In the genomic region with DNA sequence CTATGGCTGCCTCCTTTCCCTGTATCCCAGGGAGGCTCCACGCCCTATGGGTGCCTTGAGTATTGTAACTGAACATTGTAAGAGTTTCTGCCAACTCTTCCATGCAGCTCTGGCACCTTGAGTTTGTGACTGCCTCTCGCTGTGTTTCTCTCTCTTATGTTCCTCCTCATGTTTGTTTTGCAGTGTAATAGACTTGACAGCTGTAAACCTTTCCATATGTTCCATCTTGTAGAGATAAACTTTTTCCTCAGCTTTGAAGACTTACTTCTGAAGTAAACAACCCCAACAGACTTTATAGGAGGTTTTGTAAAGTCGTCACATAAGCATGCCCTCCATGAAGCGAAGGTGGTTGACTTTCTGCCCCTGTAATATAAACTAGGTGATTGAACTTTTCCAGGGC, we compare ENCODE assay signal across 29 mouse cellular contexts.
A peak's percentile ranks its signal among the peaks of the same experiment; 100 is the strongest.
DNase-seq lines count a peak whose midpoint lies in the region; ATAC-seq and TF ChIP-seq lines count a peak whose summit lies in the region.
"Had no signal": no experiment of that assay in that cellular context is flagged by ENCODE, and none has a peak within 500 bp of the region (broad histone marks: within the 10 kb centered on the region; RNA-seq: fewer than 3 reads in every experiment).

No protein-coding gene starts in this region.

- no peak overlapping the region for H3K9ac ChIP-seq in kidney, embryonic 15.5 days
- H3K9ac ChIP-seq in lung, embryonic 15.5 days, result no peak overlapping the region
- no peak overlapping the region for H3K9ac ChIP-seq in limb, embryonic 14.5 days (ENCODE audit: low read depth, low read length, severe bottlenecking)
- no peak overlapping the region for H3K9ac ChIP-seq in hindbrain, postnatal 0 days (replicated peaks; ENCODE audit: low read length)
- H3K9ac ChIP-seq in hindbrain, embryonic 11.5 days (ENCODE audit: low read depth, low read length), result no peak overlapping the region
- H3K9ac ChIP-seq: intestine, embryonic 15.5 days; liver, embryonic 12.5 days; liver, postnatal 0 days; midbrain, embryonic 15.5 days; neural tube, embryonic 15.5 days had no signal

- H3K4me1 ChIP-seq in kidney, embryonic 15.5 days, result peaks cover 12% of the 10 kb centered on the region
- H3K4me1 ChIP-seq in kidney, adult 2 months (ENCODE audit: control insufficient read depth, insufficient read depth, low read length), result no peaks in the 10 kb centered on the region
- H3K4me1 ChIP-seq in lung, embryonic 15.5 days, result peaks cover 36% of the 10 kb centered on the region
- H3K4me1 ChIP-seq in limb, embryonic 14.5 days (ENCODE audit: control insufficient read depth, insufficient read depth, low read length), result peaks cover 13% of the 10 kb centered on the region
- H3K4me1 ChIP-seq in hindbrain, postnatal 0 days (ENCODE audit: insufficient read depth, low read length), result no peaks in the 10 kb centered on the region
- no peaks in the 10 kb centered on the region for H3K4me1 ChIP-seq in hindbrain, embryonic 11.5 days (replicated peaks; ENCODE audit: control insufficient read depth, insufficient read depth, low read length)
- H3K4me1 ChIP-seq: liver, embryonic 12.5 days; midbrain, embryonic 15.5 days; neural tube, embryonic 15.5 days had no signal

- no peak overlapping the region for H3K4me2 ChIP-seq in kidney, embryonic 15.5 days
- H3K4me2 ChIP-seq in lung, embryonic 15.5 days, result no peak overlapping the region
- H3K4me2 ChIP-seq in limb, embryonic 14.5 days (replicated peaks; ENCODE audit: low read depth, low read length, severe bottlenecking), result no peak overlapping the region
- no peak overlapping the region for H3K4me2 ChIP-seq in hindbrain, postnatal 0 days (ENCODE audit: low read depth, low read length)
- no peak overlapping the region for H3K4me2 ChIP-seq in hindbrain, embryonic 11.5 days (replicated peaks; ENCODE audit: low read depth, low read length)
- H3K4me2 ChIP-seq: intestine, embryonic 15.5 days; liver, embryonic 12.5 days; midbrain, embryonic 15.5 days; neural tube, embryonic 15.5 days had no signal

- no peak for TF ChIP-seq POLR2A in kidney, adult 2 months (IDR thresholded peaks at IDR 0.05; ENCODE audit: low read depth, low read length)
- no peak for TF ChIP-seq POLR2A in limb, embryonic 14.5 days (IDR thresholded peaks at IDR 0.05; ENCODE audit: borderline replicate concordance, extremely low read depth, insufficient read depth, insufficient read length)

- no peak for ATAC-seq in kidney, embryonic 15.5 days (replicated peaks; ENCODE audit: low FRiP score)
- no peak for ATAC-seq in lung, embryonic 15.5 days (ENCODE audit: borderline replicate concordance, extremely low read depth, low FRiP score, low TSS enrichment)
- no peak for ATAC-seq in limb, embryonic 14.5 days (ENCODE audit: low FRiP score, low read depth)
- ATAC-seq in hindbrain, postnatal 0 days, result no peak
- ATAC-seq in hindbrain, embryonic 11.5 days (ENCODE audit: low FRiP score), result no peak
- ATAC-seq: forebrain, embryonic 16.5 days; hindbrain, embryonic 16.5 days; intestine, embryonic 15.5 days; liver, embryonic 12.5 days; liver, postnatal 0 days; midbrain, embryonic 15.5 days had no signal

- no peak for DNase-seq in kidney, adult 2 months
- DNase-seq in lung, postnatal 14 days, result no peak
- no peak for DNase-seq in limb, embryonic 14.5 days (ENCODE audit: low spot score)
- DNase-seq in hindbrain, postnatal 0 days (ENCODE audit: low spot score), result no peak
- DNase-seq in hindbrain, embryonic 11.5 days (ENCODE audit: low spot score), result no peak
- DNase-seq: adrenal gland, adult 8-10 months; cerebellum, adult 8-10 months; cerebellum, postnatal 36 days; gastrocnemius, postnatal 14 days; heart, postnatal 14 days; kidney, adult 8-10 months; kidney, postnatal 25 days; layer of hippocampus, postnatal 36 days; left cerebral cortex, postnatal 4 days; liver, postnatal 0 days; right cerebral cortex, adult 18-20 months; thymus, postnatal 4 days had no signal

- TF ChIP-seq CTCF in kidney, adult 2 months (conservative IDR thresholded peaks at IDR 0.05; ENCODE audit: insufficient read depth, insufficient read length, low read depth, low read length), result no peak
- TF ChIP-seq CTCF in hindbrain, postnatal 0 days (IDR thresholded peaks at IDR 0.05; ENCODE audit: low read depth), result no peak

- H3K4me3 ChIP-seq in kidney, embryonic 15.5 days (replicated peaks), result no peak overlapping the region
- no peak overlapping the region for H3K4me3 ChIP-seq in kidney, adult 2 months (ENCODE audit: insufficient read depth, low read depth, low read length)
- no peak overlapping the region for H3K4me3 ChIP-seq in lung, embryonic 15.5 days
- no peak overlapping the region for H3K4me3 ChIP-seq in limb, embryonic 14.5 days (replicated peaks; ENCODE audit: low read length)
- H3K4me3 ChIP-seq in hindbrain, postnatal 0 days (ENCODE audit: low read length), result no peak overlapping the region
- no peak overlapping the region for H3K4me3 ChIP-seq in hindbrain, embryonic 11.5 days (ENCODE audit: low read depth, low read length)
- H3K4me3 ChIP-seq: erythroblast, embryonic 14.5 days; hindbrain, embryonic 10.5 days; intestine, embryonic 15.5 days; liver, embryonic 12.5 days; midbrain, embryonic 10.5 days; midbrain, embryonic 15.5 days; neural tube, embryonic 15.5 days had no signal

- H3K36me3 ChIP-seq in kidney, embryonic 15.5 days, result no peaks in the 10 kb centered on the region
- no peaks in the 10 kb centered on the region for H3K36me3 ChIP-seq in kidney, adult 2 months (ENCODE audit: control insufficient read depth, insufficient read depth, low read length)
- H3K36me3 ChIP-seq in lung, embryonic 15.5 days, result no peaks in the 10 kb centered on the region
- no peaks in the 10 kb centered on the region for H3K36me3 ChIP-seq in limb, embryonic 14.5 days (ENCODE audit: control insufficient read depth, insufficient read depth, low read length)
- no peaks in the 10 kb centered on the region for H3K36me3 ChIP-seq in hindbrain, postnatal 0 days (ENCODE audit: insufficient read depth, low read length)
- H3K36me3 ChIP-seq in hindbrain, embryonic 11.5 days (ENCODE audit: control insufficient read depth, insufficient read depth, low read length), result no peaks in the 10 kb centered on the region
- H3K36me3 ChIP-seq: hindbrain, embryonic 10.5 days; intestine, embryonic 15.5 days; liver, embryonic 12.5 days; midbrain, embryonic 10.5 days; midbrain, embryonic 15.5 days; neural tube, embryonic 15.5 days had no signal

- H3K27me3 ChIP-seq in kidney, embryonic 15.5 days, result no peaks in the 10 kb centered on the region
- H3K27me3 ChIP-seq in kidney, adult 2 months (replicated peaks; ENCODE audit: control insufficient read depth, insufficient read depth, low read length), result no peaks in the 10 kb centered on the region
- no peaks in the 10 kb centered on the region for H3K27me3 ChIP-seq in lung, embryonic 15.5 days
- H3K27me3 ChIP-seq in limb, embryonic 14.5 days (ENCODE audit: control insufficient read depth, insufficient read depth, low read length), result no peaks in the 10 kb centered on the region
- H3K27me3 ChIP-seq in hindbrain, postnatal 0 days (ENCODE audit: insufficient read depth, low read length), result no peaks in the 10 kb centered on the region
- H3K27me3 ChIP-seq in hindbrain, embryonic 11.5 days (ENCODE audit: control insufficient read depth, insufficient read depth, low read length), result no peaks in the 10 kb centered on the region
- H3K27me3 ChIP-seq: intestine, embryonic 15.5 days; liver, embryonic 12.5 days; midbrain, embryonic 15.5 days; neural tube, embryonic 15.5 days had no signal

- WGBS in kidney, embryonic 15.5 days, result 53% methylated on average over 4 of the region's 4 CpGs
- 92% methylated on average over 4 of the region's 4 CpGs for WGBS in kidney, adult 2 months
- 60% methylated on average over 4 of the region's 4 CpGs for WGBS in lung, embryonic 15.5 days
- 31% methylated on average over 4 of the region's 4 CpGs for WGBS in limb, embryonic 14.5 days
- 87% methylated on average over 4 of the region's 4 CpGs for WGBS in hindbrain, postnatal 0 days
- WGBS in hindbrain, embryonic 11.5 days, result 65% methylated on average over 4 of the region's 4 CpGs

- H3K9me3 ChIP-seq in kidney, embryonic 15.5 days (replicated peaks), result no peaks in the 10 kb centered on the region
- no peaks in the 10 kb centered on the region for H3K9me3 ChIP-seq in lung, embryonic 15.5 days
- no peaks in the 10 kb centered on the region for H3K9me3 ChIP-seq in limb, embryonic 14.5 days (ENCODE audit: control insufficient read depth, low read length)
- no peaks in the 10 kb centered on the region for H3K9me3 ChIP-seq in hindbrain, postnatal 0 days (ENCODE audit: low read length)
- no peaks in the 10 kb centered on the region for H3K9me3 ChIP-seq in hindbrain, embryonic 11.5 days (ENCODE audit: control insufficient read depth, low read length)
- H3K9me3 ChIP-seq: G1E; hindbrain, embryonic 10.5 days; intestine, embryonic 15.5 days; liver, embryonic 12.5 days; midbrain, embryonic 10.5 days; midbrain, embryonic 15.5 days; neural tube, embryonic 15.5 days had no signal

- 0 out of 2 replicates have a peak overlapping the region, but pooled peaks have one; percentile 45 for H3K27ac ChIP-seq in kidney, embryonic 15.5 days
- H3K27ac ChIP-seq in kidney, adult 2 months (ENCODE audit: insufficient read depth, low read depth, low read length), result no peak overlapping the region
- peak overlapping the region; percentile 41; the same call in 1 of the 2 replicates for H3K27ac ChIP-seq in lung, embryonic 15.5 days
- peak overlapping the region; percentile 48; the same call in 1 of the 2 replicates for H3K27ac ChIP-seq in limb, embryonic 14.5 days (replicated peaks; ENCODE audit: low read depth, low read length)
- no peak overlapping the region for H3K27ac ChIP-seq in hindbrain, postnatal 0 days
- no peak overlapping the region for H3K27ac ChIP-seq in hindbrain, embryonic 11.5 days (ENCODE audit: low read depth, low read length)
- H3K27ac ChIP-seq: hindbrain, embryonic 10.5 days; intestine, embryonic 15.5 days; liver, embryonic 12.5 days; midbrain, embryonic 10.5 days; midbrain, embryonic 15.5 days; neural tube, embryonic 15.5 days had no signal

Comparison
In these comparisons a context has a peak if more than half of its experiments do, and no peak if none do; other contexts are left out.
1. H3K27ac ChIP-seq: peak in kidney, embryonic 15.5 days (single experiment), lung, embryonic 15.5 days (single experiment) and limb, embryonic 14.5 days (single experiment); none in kidney, adult 2 months (single experiment), hindbrain, postnatal 0 days (single experiment) and hindbrain, embryonic 11.5 days (single experiment).